Mouse (Mus musculus): Measurements from ENCODE around the gene D630036H23Rik.

DNA sequence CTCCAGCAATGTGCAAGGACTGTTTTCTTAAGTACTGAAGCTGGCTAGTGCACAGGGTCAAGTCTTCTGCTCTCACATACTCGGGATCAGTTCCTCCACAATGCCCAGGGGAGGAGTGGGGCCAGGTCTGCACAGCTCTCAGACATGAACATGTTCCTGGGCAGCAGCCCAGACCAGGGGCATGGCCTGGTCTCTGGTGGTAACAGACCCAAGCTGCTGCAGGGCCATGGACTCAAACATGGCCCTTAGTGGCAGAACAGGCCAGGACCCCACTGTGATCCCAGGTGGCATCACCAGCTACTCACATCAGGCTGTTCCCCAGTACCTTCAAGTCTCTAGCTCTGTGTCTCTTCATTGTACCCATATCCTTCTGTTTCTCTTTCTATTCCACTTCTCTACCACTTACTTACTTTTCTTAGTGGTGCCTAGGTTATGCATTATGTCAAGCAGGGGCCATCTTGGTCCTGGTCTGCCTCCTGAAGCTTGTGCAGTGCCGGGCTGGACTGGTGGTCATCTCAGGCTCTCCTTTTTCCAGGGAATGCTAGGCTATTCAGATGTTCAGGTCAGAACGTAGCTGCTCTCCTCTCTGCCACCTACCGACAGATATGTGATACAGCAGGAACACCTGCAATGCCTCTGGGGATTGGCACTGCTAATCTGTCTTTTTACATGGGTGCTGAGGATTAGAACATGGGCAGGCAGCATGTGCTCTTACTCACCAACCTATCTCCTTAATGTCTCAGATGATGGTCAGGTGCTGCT, 8.6 kb downstream of the D630036H23Rik start:
- peak; percentile 29; the same call in 1 of the 2 replicates for TF ChIP-seq CTCF (IDR thresholded peaks at IDR 0.05; ENCODE audit: extremely low read depth, insufficient read depth, low read length)
- no peak for TF ChIP-seq POLR2A (IDR thresholded peaks at IDR 0.05; ENCODE audit: extremely low read depth, insufficient read depth, low read length)
